Mouse (Mus musculus) left cerebral cortex, adult 18-20 months (tissue): Measurements from ENCODE around the gene Prdx2. TPM values are rescaled to one million over a fixed set of nuclear protein-coding genes. Genes with fewer than 3 reads are reported as not detected.
A peak's percentile ranks its signal among the peaks of the same experiment; 100 is the strongest.

Source experiments
- DNase-seq, 2 experiments: peaks; one replicate each; pipeline ENCODE4 v3.0.0; 2021 to 2022; ENCODE audit warnings: low spot score in 2 of 2, mixed read lengths in 1 of 2
- total RNA-seq, 2 experiments: library from RNA; stranded (reverse); gene quantifications; 2 replicates each; pipeline ENCODE4 v1.2.3; 2021

Gene Prdx2
- total RNA-seq, 2 experiments from 2014 or later = 338 to 344 TPM

- peak in 1 of 2 experiments; percentile 58 for DNase-seq
Measured at GRCm38 (mm10) chr8:84945633-84946527, 23.5 kb upstream of the Prdx2 start.

GRCm38 (mm10) chr8:84946528-84947240, 22.7 kb upstream of the Prdx2 start, which contains the start of gene Rtbdn:
Gene Rtbdn (plus strand): TSS chr8:84946991.
- no peak for DNase-seq

- no peak for DNase-seq
Measured at GRCm38 (mm10) chr8:84947241-84947545, 22.2 kb upstream of the Prdx2 start.

GRCm38 (mm10) chr8:84949753-84950152, 19.6 kb upstream of the Prdx2 start:
- no peak for DNase-seq

GRCm38 (mm10) chr8:84952612-84953255, 16.7 kb upstream of the Prdx2 start:
- no peak for DNase-seq

- DNase-seq = peak; percentile 76 to 84
Measured at GRCm38 (mm10) chr8:84956768-84957167, 12.6 kb upstream of the Prdx2 start.

GRCm38 (mm10) chr8:84959811-84960210, 9.6 kb upstream of the Prdx2 start:
- DNase-seq = no peak

- DNase-seq = no peak
Measured at GRCm38 (mm10) chr8:84963952-84964351, 5.4 kb upstream of the Prdx2 start.

GRCm38 (mm10) chr8:84965731-84966291, 3.6 kb upstream of the Prdx2 start:
- DNase-seq = peak; percentile 90 to 94

- DNase-seq = no peak
Measured at GRCm38 (mm10) chr8:84966603-84967002, 2.8 kb upstream of the Prdx2 start.

- DNase-seq = no peak
Measured at GRCm38 (mm10) chr8:84967532-84968304, 1.7 kb upstream of the Prdx2 start.

GRCm38 (mm10) chr8:84968650-84969049, 737 bp upstream of the Prdx2 start:
- DNase-seq = no peak

GRCm38 (mm10) chr8:84970135-84970790, 876 bp downstream of the Prdx2 start:
- no peak for DNase-seq

- DNase-seq = no peak
Measured at GRCm38 (mm10) chr8:84970913-84971312, 1.5 kb downstream of the Prdx2 start.

GRCm38 (mm10) chr8:84973079-84973478, 3.7 kb downstream of the Prdx2 start:
- no peak for DNase-seq

GRCm38 (mm10) chr8:84973803-84974542, 4.6 kb downstream of the Prdx2 start:
- DNase-seq = peak; percentile 35 to 43

- DNase-seq = no peak
Measured at GRCm38 (mm10) chr8:84974543-84975142, 5.3 kb downstream of the Prdx2 start.

- peak; percentile 56 to 62 for DNase-seq
Measured at GRCm38 (mm10) chr8:84975434-84975833, 6.0 kb downstream of the Prdx2 start.
